Mouse (Mus musculus) layer of hippocampus, postnatal 10 days (tissue): ENCODE data around the gene Gm7879. TPM values are rescaled to one million over a fixed set of nuclear protein-coding genes. Genes with fewer than 3 reads are reported as not detected.
"Not testable (repeated sequence)": the region's sequence is repeated elsewhere in the genome, so short reads cannot be mapped to it uniquely, and the experiment has no call there.

ENCODE experiments used
- DNase-seq, 2 experiments: peaks; one replicate each; pipeline ENCODE4 v3.0.0; 2021; ENCODE audit warnings: low spot score in 2 of 2
- long read RNA-seq: library from polyadenylated mRNA; stranded (forward); transcript quantifications from one replicate; pipeline ENCODE4 v2.0.0, GENCODE M21; 2023
- total RNA-seq, 2 experiments: library from RNA; stranded (reverse); gene quantifications; 2 replicates each; pipeline ENCODE4 v1.2.3; 2021

Gm7879 gene
- 10 to 100 TPM in 1 of 2 experiments, 1 to 10 TPM in 1; 9.4 to 13.8 TPM for total RNA-seq
- long read RNA-seq, transcript Gm7879-201 (1 exons, 774 nt): major isoform, 8 of 8 reads
- long read RNA-seq, partial matches to known transcripts: 0 of 8 reads
- long read RNA-seq, other reads (novel, unspliced or antisense): 0 of 8 reads

DNA sequence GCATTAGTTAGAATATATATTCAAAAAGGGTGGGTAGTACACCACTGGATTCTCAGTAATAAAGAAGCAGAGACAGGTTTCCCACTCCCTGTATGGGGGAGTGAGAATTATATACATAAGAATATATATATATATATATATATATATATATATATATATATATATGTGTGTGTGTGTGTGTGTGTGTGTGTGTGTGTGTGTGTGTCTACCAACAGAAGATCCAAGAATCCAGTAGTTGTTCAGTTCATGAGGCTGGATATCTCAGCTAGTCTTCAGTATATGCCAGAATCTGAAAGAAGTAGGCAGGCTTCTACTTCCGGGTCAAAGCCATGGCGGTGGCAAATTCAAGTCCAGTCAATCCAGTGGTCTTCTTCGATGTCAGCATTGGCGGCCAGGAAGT is at the start of gene Gm7879:
Gene Gm7879, plus strand, starts transcription at position 301 of the 400 bp plus-strand sequence.
- DNase-seq: not testable (repeated sequence)

DNA sequence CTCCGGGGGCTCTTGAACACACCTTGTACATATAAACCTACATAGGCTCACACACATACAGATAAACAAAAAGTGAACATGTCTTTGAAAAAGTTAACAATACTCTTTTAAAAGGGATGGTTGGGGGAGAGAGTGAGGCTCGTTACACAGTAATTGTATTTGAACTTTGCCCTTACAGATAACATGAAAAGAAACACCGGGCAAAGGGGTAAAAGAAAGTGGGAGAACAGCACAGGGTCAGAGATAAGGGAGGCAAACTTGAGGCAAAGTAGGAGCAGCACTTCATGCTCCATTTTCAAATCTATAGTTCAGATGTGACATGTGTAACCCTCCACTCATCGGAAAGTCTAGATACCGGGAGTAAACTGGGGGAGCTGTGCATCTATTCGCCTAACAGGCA is 49.3 kb upstream of the Gm7879 start:
- DNase-seq: no peak

DNA sequence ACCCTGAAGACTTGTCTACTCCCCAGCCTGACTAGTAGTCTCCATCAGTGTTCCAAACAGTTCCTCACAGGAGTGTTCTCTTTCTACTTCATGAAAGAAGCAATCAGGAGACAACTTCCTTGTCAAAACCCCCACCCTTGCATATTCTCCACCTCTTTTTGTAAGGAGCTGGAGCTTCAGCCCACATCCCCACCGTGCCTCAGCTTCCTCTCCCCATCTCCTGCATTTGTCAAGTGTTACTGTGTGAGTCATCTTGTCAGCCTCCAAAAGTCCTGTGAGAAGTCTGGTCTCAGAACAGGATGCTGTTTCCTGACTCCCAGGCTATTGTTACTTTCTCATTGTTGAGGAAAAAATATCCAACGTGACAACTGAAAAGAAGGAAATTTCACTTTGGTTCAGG is 47.6 kb upstream of the Gm7879 start:
- DNase-seq: no peak

DNA sequence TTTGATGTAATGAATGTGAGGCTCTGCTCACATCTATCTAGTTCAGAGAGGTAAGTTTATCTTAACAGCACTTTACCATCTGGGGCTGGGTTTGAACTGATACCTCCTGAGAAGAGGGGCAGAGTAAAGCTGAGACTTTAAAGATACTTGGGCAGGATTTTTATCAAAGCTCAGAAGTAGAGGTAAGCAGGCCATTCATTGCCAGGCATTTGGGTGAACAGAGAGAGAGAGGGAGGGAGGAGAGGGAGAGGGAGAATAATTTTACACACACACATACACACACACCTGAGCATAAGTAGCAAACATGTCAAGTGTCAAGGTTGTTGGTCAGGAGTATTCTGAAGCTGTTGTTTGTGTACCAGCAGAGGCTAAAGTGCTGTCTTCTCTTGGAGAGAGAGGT is 44.7 kb upstream of the Gm7879 start, which contains the start of gene Cd38:
Gene Cd38, plus strand, starts transcription at position 301 of the 400 bp plus-strand sequence.
- no peak for DNase-seq

DNA sequence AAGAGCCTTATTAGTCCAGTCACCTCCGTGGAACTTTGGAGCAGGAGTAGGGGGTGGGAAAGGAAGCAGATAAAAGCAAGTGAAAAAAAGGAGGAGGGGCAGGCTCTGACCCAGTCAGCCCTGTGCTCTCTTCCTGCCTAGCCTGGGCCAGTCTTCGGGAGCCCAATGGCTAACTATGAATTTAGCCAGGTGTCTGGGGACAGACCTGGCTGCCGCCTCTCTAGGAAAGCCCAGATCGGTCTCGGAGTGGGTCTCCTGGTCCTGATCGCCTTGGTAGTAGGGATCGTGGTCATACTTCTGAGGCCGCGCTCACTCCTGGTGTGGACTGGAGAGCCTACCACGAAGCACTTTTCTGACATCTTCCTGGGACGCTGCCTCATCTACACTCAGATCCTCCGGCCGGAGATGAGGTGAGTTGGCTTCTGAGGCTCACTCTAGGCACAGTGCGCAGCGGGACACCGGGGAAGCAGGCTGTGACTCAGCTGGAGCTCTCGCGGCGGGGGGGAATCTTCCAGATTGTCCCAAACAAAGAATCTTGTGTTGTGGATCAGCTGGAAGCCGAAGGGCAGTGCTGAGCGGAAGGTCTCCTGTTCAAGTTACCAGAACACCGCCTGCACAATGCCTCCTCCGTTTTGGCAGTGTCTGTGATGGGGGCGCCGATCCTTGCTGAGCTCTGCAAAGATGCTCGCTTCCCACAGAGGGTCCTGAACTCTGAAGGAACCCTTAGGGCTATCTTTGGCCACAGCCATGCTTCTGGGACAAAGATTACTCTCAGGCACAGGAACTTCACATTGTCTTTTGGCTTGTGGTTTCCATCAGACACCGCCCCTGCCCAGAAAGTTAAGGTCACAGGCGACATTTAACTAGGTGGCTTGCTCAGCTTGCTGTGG is 44.0 kb upstream of the Gm7879 start:
- peak; percentile 36 to 38 for DNase-seq

DNA sequence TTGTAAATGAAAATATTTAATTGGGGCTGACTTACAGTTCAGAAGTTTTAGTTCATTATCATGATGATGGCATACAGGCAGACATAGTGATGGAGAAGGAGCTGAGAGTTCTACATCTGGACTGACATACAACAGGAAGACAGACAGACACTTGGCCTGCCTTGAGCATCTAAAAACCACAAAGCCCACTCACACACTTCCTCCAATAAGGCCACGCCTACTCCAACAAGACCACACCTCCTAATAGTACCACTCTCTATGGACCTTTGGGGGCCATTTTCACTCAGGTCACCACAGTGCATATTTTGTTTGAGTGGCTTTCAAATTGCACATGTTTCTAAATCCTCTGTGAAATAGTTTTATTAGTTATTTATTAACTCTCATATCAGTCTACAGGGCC is 41.1 kb upstream of the Gm7879 start:
- DNase-seq: no peak

DNA sequence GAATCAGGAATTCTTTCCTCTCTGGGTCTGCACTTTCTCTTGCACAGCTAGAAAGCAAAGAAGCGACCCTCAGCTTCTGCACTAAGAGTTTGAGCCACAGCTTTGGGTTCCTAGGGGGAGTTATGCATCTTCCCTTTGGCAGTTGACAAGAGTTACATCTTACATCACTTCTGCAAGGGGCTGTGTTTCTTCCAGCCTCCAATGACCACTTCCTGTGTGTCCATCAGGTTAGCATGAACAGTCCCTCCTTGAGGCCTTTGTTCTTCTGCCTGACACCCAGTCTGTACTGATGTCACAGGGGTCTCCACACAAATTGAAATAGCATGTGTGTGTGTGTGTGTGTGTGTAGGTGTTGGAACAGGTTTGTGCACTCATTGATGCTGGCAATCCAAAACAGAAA is 40.3 kb upstream of the Gm7879 start:
- no peak for DNase-seq

DNA sequence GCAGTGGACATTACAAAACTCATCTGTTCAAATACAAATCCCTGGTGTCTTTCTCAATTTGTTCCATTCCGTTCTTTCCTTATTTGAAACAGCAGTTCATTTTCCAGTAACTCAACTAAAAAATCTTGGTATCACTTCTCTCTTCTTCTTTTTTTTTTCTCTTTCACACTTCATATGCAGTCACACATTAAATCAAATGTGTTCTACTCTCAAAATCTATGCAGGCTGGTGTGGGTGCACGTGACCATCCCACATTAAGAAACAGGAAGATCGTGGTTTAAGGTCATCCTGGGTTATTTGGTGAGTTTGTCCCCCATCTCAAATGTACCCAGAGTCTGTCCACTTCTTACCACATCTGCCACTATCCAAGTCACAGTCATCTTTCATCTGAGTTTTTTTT is 30.9 kb upstream of the Gm7879 start:
- DNase-seq: no peak

DNA sequence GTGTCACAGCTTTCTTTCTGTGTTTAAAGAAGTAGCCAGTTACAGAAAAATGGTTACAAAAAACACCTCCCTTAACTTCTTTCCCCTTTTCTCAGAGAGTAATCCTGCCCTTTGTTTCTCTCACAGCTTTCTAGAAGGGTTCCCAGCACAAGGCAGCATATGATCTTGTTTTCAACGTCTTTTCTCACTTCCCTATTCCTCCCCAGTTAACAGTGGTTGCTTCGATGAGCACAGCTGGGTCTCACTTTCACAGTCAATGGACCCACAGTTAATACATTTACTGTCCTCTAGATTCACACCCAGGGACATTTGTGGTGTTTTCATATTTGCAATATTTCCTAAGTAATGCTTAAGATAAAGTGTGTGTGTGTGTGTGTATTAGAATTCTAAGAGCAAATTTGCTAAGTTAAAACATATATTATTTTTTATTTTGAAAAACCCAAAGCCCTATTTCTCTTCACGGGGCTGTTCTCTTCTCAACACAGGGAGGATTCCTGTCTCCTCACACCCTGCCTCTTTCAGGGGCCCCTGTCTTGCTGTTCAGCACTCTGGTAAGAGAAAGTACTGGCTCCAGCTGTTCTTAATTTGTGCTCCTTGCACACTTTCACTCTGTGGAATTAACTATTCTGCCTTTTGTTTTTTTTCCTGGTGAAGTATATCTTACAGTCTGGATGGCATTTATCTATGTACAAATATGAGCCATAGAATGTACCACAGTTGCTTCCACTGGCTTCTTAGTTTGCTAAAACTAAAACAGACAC is 27.7 kb upstream of the Gm7879 start:
- no peak for DNase-seq

DNA sequence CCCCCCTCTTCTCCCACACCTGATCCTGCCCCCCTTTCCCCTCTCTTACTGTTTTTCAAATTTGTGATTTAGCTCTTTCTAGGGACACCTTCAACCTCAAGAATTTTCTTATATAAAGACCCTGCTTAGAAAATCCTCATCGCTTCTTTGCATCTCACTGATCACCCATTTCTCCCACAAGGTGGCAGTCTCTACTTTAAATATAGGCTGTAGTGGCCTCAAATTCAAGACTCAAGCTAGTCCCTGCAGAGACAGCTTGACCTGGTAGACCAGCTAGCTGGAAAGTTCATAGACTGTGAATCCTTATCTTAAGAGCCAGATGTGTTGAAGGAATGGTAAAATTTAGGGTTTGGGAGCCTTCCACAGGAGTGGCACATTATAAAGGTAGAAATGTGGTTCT is 20.6 kb upstream of the Gm7879 start:
- peak; percentile 35 to 49 for DNase-seq

DNA sequence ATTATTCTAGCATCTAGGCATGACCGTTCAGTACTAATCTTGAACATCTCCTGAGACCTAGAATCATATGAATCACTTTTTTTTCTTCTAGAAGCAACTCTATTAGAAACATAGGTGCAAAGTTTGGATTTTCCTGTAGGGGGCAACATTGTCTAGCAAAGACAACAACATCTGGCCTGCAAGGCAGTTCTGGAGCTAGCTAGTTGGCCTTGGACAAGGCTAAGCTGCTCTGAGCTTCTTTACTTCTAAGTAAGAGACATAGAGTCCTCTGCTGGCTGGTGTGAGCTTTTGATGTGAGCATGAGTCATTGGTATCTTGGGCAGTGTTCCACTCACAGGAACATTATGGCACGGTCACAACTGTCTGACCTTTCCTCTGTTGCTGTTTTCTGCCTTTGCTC is 18.8 kb upstream of the Gm7879 start:
- DNase-seq: peak in 1 of 2 experiments; percentile 13

DNA sequence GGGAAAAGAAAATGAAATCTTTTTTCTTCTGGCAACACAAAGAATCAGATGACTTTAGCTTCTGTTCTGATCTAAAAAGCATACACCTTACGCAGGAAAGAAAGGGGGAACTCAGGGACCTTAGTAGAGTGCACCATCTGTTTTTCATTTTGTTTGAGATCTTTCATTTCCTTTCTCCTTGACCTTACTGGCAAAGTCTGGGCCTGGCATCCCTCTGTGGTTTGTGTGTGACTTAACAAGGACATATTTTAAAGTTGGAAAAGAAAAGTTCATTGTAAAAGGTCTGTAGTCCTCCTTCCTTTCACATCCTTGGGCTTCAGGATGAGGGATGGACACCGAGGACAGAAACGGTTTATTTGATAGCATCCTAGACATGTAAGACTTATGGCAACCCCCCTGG is 17.0 kb upstream of the Gm7879 start:
- no peak for DNase-seq

DNA sequence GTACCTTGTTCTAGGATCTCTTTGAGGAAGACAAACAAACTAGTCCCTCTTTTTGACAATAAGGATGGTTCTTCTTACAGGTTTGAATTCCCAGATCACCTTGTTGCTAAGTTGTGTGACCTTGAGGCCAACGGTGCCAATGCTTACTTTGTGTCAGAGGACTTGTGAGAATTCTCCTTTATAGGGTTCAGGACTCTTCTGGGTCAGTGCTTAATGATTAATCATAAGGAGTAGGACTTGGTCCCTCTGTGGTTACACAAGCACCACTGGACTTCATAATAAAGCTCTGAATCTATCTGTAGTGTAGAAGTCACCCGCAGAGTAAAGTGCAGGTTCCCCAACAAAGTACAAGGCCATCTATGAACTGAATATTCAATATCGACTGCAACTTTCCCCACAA is 8.3 kb upstream of the Gm7879 start:
- no peak for DNase-seq

DNA sequence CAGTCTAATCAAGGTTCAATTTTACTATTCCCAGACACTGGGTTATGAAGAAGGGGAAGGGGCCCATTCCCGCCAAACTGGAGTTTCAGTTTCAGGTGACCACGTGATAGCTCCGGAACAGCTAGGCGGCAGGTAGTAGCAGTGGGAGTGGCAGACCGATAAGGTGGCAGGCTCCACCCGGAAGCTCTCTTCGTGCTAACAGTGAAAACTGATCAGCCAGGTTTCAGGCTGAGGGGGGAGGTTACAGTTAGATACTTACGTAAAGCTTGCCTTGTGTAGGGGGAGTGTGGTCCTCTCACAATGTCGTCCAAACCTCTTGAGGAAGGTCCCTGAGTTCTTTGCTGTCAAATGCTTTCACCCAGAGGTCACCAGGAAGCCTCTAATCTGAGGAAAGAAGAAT is 3.7 kb upstream of the Gm7879 start:
- DNase-seq: no peak

DNA sequence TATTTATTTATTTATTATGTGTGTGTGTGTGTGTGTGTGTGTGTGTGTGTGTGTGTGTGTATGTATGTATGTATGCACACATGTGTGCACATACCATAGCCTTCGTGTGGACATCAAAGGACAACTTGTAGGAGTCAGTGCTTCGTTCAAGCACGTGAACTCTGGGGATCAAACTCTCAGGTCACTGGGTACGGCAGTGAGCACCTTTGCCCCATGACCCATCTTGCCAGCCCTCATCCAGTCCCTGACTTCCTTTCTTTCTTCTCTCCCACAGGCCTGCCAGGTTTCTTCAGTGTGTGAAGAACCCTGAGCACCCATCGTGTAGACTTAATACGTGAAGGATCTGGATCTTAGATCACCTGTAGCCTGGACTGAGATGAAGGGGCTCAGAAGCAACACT is 2.9 kb upstream of the Gm7879 start:
- DNase-seq: no peak

DNA sequence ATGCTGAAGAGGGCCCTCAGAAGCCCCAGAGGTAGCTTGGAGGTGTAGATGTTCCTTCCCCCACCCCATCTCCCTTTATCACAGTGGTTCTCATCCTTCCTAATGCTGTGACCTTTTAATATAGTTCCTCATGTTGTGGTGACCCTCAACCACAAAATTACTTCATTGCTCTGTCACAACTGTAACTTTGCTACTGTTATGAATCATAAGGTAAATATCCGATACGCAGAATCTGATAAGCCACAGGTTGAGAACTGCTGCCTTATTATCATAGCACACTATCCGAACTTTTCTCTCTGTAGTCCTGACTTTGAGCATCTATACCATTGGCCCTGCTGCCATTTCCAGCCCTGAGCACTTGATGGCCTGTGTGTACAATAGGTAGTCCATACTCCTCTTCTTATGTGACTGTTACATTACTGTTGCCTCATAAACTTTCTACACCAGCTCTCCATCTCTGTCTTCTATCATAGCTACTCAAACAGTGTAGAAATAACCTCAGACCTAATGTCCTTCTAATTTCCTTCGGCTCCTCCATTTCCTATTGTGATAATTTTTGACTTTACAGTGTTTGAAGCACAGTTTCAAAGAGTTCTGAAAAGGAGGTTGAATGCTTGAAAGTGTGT is 2.4 kb downstream of the Gm7879 start:
- no peak for DNase-seq

DNA sequence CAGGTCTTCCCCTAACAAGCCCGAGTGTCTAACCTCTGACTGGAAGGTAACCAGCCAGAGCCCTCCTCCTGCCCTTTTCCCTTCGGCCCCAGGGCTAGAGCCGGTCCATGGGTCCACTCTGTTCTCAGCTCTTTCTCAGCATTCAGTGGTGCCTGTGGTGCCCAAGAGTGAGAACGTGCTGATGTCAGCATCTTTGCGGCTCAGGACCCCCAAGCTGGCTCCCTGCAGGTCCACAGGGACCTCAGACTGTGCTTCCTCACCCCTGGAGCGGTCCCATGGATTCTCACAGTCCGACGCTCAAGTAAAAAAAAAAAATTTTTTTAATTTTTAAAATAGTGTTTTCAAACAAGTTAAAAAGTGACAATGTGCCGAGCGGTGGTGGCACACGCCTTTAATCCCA is 8.9 kb downstream of the Gm7879 start:
- no peak for DNase-seq

DNA sequence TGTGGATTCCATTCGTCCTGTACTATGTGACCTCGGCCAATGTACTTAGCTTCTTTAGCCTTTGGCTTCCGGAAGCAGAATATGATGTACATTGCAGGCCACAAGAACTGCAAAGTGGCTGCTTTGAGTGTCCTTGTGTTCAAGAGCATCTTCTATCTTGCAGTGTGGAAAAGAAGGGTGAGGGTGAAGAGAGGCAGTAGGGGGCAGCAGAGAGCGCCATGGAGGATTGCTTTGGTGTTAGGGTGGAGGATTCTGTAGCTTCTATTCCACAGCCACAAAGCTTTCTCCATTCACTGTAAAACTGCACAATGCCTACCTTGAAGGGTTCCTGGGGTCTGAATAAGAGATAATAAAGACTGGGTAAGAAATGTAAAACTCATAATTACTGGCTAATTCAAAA is 11.0 kb downstream of the Gm7879 start:
- peak; percentile 46 to 52 for DNase-seq

DNA sequence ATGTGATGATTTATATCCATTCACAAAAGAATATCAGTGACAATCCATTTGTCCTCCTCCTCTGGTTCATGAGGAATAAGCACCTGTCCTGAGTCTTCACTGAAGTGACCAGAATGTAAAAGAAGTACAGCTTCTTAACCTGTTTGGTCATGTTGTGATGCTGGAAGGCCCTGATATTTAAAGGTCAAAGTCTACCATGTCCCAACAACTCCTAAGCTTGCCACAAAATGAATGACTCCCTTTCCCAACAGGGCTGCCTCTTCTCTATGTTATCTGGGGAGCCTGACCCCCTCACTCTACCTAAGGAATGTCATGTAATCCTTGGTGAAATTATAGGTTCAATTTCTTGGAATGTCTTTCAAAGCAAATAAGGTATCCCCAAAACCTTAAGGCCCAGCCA is 14.8 kb downstream of the Gm7879 start:
- DNase-seq: no peak

DNA sequence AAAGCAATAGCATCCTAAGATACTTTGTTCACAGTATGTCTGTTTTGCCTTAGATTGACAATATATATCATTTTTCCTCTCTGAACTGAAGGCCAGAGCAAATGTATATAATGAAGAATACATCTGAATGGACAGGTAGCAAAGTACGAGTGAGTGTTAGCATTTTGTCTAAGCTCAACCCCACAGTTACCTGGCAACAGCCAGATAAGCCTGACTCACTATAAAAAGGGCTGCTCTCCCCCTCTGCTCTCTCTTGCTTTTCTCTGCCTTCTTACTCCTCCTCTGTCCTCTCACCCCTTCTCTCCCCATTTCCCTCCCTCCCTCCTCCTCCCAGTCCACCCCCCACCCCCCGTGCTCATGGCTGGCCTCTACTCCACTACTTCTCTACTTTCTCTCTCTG is 20.3 kb downstream of the Gm7879 start:
- DNase-seq: no peak

DNA sequence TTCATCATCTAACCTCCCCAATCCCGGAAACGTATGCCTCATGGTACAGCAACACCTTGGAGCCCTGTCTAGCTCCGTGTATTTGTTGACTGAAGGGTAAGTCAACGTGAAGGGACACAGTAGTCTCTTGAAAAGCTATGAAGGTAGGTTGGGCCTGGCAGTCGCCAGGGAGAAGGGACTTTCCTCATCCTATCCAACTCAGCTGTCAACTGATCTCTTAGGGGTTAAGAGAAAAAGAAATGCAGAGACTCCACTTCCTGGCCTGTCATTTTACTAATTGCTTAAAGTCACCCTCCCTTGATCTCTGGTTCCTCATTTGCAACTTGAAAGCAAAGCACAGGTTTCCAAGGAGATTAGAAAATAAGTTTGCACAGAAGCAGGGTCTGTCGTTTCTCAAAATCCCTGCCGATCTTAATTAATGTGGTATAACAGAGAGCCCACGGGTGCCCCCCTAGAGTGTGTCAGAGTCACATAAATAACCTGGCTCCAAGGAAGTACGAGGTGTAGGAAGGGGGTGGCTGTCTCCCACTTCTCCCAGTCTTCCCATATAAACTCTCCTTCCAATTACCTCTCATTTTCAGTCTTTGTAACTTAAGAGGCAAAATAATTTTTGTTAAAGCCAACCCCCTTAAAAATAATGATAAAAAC is 34.5 kb downstream of the Gm7879 start:
- no peak for DNase-seq
